Mouse (Mus musculus) adrenal gland, adult (tissue): Measurements from ENCODE around the gene Psma3.

Experiments used
- DNase-seq, 2 experiments: peaks; one replicate each; pipeline ENCODE4 v3.0.0; 2022 to 2023; ENCODE audit warnings: low spot score in 1 of 2; ENCODE audit not compliant: inconsistent age in 2 of 2

The Psma3 gene

DNA sequence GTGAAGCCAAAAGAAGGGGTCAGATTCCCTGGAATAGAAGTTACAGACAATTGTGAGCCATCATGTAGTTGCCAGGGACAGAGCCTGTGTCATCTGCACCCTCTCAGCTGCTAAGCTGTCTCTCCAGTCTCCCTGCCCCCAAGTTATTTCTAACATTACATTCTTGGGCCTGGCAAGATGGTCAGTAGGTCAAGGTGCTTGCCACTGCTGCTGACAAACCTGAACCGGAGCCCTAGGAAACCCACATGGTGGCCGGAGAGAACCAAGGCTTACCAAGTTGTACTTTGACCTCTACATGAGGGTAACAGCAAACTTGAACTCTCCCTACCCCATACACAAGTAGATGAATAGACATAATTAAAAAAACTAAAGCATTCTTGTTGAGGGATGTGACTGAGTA is 70.1 kb downstream of the Psma3 start:
- DNase-seq, result peak in 1 of 2 experiments; percentile 36
